11 mouse cellular contexts compared by ENCODE assay signal in genomic region chr1:182520938-182521500, GRCm38 (mm10). TPM values are rescaled to one million over a fixed set of nuclear protein-coding genes. Genes with fewer than 3 reads are reported as not detected.
DNase-seq lines count a peak whose midpoint lies in the region; ATAC-seq lines count a peak whose summit lies in the region.
"Had no signal": no experiment of that assay in that cellular context is flagged by ENCODE, and none has a peak within 500 bp of the region (broad histone marks: within the 10 kb centered on the region; RNA-seq: fewer than 3 reads in every experiment).

No protein-coding gene starts in this region.

- no peaks in the 10 kb centered on the region for H3K36me3 ChIP-seq in heart, embryonic 14.5 days (ENCODE audit: control insufficient read depth, insufficient read depth, low read length)
- H3K36me3 ChIP-seq in intestine, embryonic 16.5 days (ENCODE audit: control insufficient read depth, insufficient read depth, low read length), result no peaks in the 10 kb centered on the region

- 56% methylated on average over 8 of the region's 8 CpGs for WGBS in heart, embryonic 14.5 days
- WGBS in intestine, embryonic 16.5 days, result 76% methylated on average over 8 of the region's 8 CpGs

- intact Hi-C loops in left cerebral cortex, postnatal 14 days (cut with DNase I), result no loop called here
- intact Hi-C loops in left cerebral cortex, postnatal 25 days (cut with DNase I), result no loop called here

- peak overlapping the region; percentile 86 to 87 for H3K27ac ChIP-seq in heart, embryonic 14.5 days (replicated peaks in 1 of 2; ENCODE audit: control insufficient read depth in 1 of 2, insufficient read depth in 1 of 2, low read depth in 2 of 2, low read length in 2 of 2)
- H3K27ac ChIP-seq in intestine, embryonic 16.5 days (ENCODE audit: low read length), result peak overlapping the region; percentile 81

- no peak overlapping the region for H3K4me3 ChIP-seq in heart, embryonic 14.5 days (ENCODE audit: control insufficient read depth in 1 of 2, insufficient read depth in 1 of 2, low read depth in 1 of 2, low read length in 2 of 2)
- H3K4me3 ChIP-seq in intestine, embryonic 16.5 days (ENCODE audit: low read length), result no peak overlapping the region

- no peak for ATAC-seq in heart, embryonic 14.5 days (ENCODE audit: insufficient number of reproducible peaks, insufficient read depth, low FRiP score, low read depth)
- ATAC-seq in intestine, embryonic 16.5 days, result no peak

- H3K9ac ChIP-seq in heart, embryonic 14.5 days (ENCODE audit: low read length), result peak overlapping the region; percentile 14; the same call in 1 of the 2 replicates
- no peak overlapping the region for H3K9ac ChIP-seq in intestine, embryonic 16.5 days (ENCODE audit: low read depth, low read length)

- no peaks in the 10 kb centered on the region for H3K27me3 ChIP-seq in heart, embryonic 14.5 days (ENCODE audit: control insufficient read depth, insufficient read depth, low read length)
- no peaks in the 10 kb centered on the region for H3K27me3 ChIP-seq in intestine, embryonic 16.5 days (replicated peaks; ENCODE audit: control insufficient read depth, insufficient read depth, low read length)

- H3K4me1 ChIP-seq in heart, embryonic 14.5 days (ENCODE audit: control insufficient read depth in 2 of 2, insufficient read depth in 2 of 2, low read length in 2 of 2), result peaks cover 28 to 31% of the 10 kb centered on the region in 2 experiments
- peaks cover 16% of the 10 kb centered on the region for H3K4me1 ChIP-seq in intestine, embryonic 16.5 days (ENCODE audit: control insufficient read depth, insufficient read depth, low read length)

- H3K9me3 ChIP-seq in heart, embryonic 14.5 days (ENCODE audit: control insufficient read depth, low read length), result no peaks in the 10 kb centered on the region
- no peaks in the 10 kb centered on the region for H3K9me3 ChIP-seq in intestine, embryonic 16.5 days (ENCODE audit: control insufficient read depth, low read length)

- no peak overlapping the region for H3K4me2 ChIP-seq in heart, embryonic 14.5 days (ENCODE audit: low read length)
- H3K4me2 ChIP-seq in intestine, embryonic 16.5 days (ENCODE audit: low read depth, low read length), result no peak overlapping the region

- DNase-seq in heart, adult 9 months (ENCODE audit: low spot score in 2 of 2), result no peak
- DNase-seq in thymus, postnatal 14 days, result peak; percentile 41
- no peak for DNase-seq in thymus, postnatal 25 days
- DNase-seq in left cerebral cortex, postnatal 14 days (ENCODE audit: low spot score in 2 of 2), result no peak
- DNase-seq in left cerebral cortex, postnatal 25 days (ENCODE audit: low spot score in 2 of 2), result no peak
- DNase-seq in cerebellum, postnatal 25 days, result no peak
- DNase-seq: lung, adult 18-20 months had no signal

RNA-seq across cellular contexts. Expression of gene Capn2, which starts 3.6 kb away (rescaled TPM):
- 71.2 and 76.6 TPM in 2 replicates for polyA plus RNA-seq in heart, embryonic 14.5 days (2014; fragmentation: Nextera tagmentation; extraction: Ambion mirVana)
- 74.8 and 77.0 TPM in 2 replicates for polyA plus RNA-seq in intestine, embryonic 16.5 days (2015; fragmentation: Nextera tagmentation; extraction: Ambion mirVana)
- 10 to 100 TPM; 55.6 to 59.4 TPM for total RNA-seq in left cerebral cortex, postnatal 14 days (2021)
- 10 to 100 TPM; 52.9 to 61.4 TPM for total RNA-seq in left cerebral cortex, postnatal 25 days (2021)

RNA-seq across cellular contexts. Expression of gene Capn8, which starts 43.8 kb away (rescaled TPM):
- not detected in 2 replicates for polyA plus RNA-seq in heart, embryonic 14.5 days (2014; fragmentation: Nextera tagmentation; extraction: Ambion mirVana)
- 3.6 and 4.2 TPM in 2 replicates for polyA plus RNA-seq in intestine, embryonic 16.5 days (2015; fragmentation: Nextera tagmentation; extraction: Ambion mirVana)
- under 1 TPM in 1 of 2 experiments, not detected in 1; 0.13 TPM for total RNA-seq in left cerebral cortex, postnatal 14 days (2021)
- total RNA-seq in left cerebral cortex, postnatal 25 days (2021), result not detected
- total RNA-seq: granulocyte monocyte progenitor cell, adult 5-6 weeks; monocyte, adult 5-6 weeks had no signal
